Mouse (Mus musculus) Patski (cell line): ENCODE results near the gene Srsf6. TPM values are rescaled to one million over a fixed set of nuclear protein-coding genes. Genes with fewer than 3 reads are reported as not detected.
"Not testable (repeated sequence)": the region's sequence is repeated elsewhere in the genome, so short reads cannot be mapped to it uniquely, and the experiment has no call there.

Source experiments
- ATAC-seq: fragments of 100-300 bp; one replicate; pipeline ENCODE4 v1.8.0; 2021
- CTCF ChIA-PET: fragments of 350-600 bp; sonication (Branson Sonifier 250); formaldehyde crosslinking; loops from one replicate; lab custom pipeline; 2022; ENCODE audit warnings: inconsistent platforms; lab: Charles Lee
- POLR2A ChIA-PET: fragments of 350-600 bp; sonication (Branson Sonifier 250); formaldehyde crosslinking; loops from one replicate; lab custom pipeline; 2022; ENCODE audit warnings: antibody characterized with exemption, inconsistent platforms; lab: Charles Lee
- DNase-seq: peaks from one replicate; pipeline ENCODE4 v3.0.0-alpha.2; 2011; ENCODE audit warnings: low read depth, low spot score
- H3K27me3 ChIP-seq: fragments of 371-371 bp; one replicate; pipeline ENCODE4 v1.5.1; 2021
- CTCF ChIP-seq: fragments of 100-300 bp; IDR thresholded peaks from one replicate; pipeline ENCODE4 v1.5.1; 2021
- in situ Hi-C: fragments of 300-500 bp; cut with MboI; formaldehyde crosslinking; loops from 3 replicates; pipeline ENCODE4 v1.11.1; 2018; ENCODE audit warnings: low pct_unique_long_range_greater_than_20kb, mixed read lengths
- polyA plus RNA-seq: library from polyadenylated mRNA; unstranded; gene quantifications from one replicate; pipeline ENCODE4 v1.2.3, GENCODE M21; 2021

Srsf6 gene
- polyA plus RNA-seq: 200 TPM

DNA sequence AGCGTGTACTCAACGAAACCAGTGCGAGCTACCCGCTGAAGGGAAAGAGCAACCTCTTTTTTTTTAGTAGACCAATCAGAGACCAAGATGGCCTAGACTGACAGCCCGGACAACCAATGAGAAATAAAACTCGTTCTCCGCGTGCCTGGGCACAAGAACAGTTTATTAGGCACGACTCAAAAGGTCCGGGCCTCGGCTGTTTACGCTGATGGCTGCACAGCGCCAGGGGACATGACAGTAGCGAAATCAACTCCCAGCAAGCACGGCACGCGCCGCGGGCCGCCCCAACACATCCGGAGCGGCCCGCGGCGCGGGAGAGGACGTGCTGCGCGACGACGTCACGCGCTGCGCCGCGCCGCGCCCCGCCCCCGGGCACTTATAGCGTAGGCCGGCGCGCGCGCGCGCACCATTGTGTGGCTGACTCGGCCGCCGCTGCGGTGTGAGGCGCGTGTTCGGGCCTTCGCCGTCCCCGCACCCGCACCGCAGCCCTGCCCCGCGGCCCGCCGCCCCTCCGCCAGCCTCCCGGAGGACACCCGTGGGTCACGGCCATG lies at the start of gene Srsf6:
TSS of gene Srsf6 (plus strand) at position 406 of the 551 bp plus-strand sequence.
- ChIA-PET CTCF (interaction anchor here (1.4 to 1.6 kb wide), 2 partner anchors 25 to 28 kb away, joined by 3 to 5 read pairs; no protein-coding TSS in a partner anchor), POLR2A (interaction anchor here (0.8 to 1.7 kb wide), 2 partner anchors 9 to 30 kb away, joined by 3 to 4 read pairs; no protein-coding TSS in a partner anchor)
- TF ChIP-seq CTCF: no peak
- peak; percentile 94 for ATAC-seq
- DNase-seq: peak; percentile 80
- H3K27me3 ChIP-seq: no peaks in the 10 kb centered on the region
- in situ Hi-C loops: no loop called here

DNA sequence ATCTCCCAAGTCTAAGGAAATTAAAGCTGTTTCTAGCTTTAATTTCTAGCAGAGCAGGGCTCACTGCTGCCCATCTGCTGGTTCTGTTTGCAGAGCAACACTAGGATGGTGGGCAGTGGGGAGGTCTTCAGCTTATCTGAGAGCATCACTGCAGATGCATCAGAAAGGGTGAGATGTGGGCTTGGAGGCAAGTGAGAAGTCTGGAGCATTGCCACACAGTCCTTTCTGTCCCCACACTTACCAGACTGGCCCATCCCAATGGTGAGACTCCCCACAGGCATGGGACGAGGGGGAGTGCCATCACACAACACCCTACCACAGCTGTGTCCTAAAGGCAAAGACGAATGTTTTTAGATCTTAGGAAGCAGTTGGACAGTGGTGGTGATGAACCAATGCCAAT lies 47.2 kb upstream of the Srsf6 start:
- H3K27me3 ChIP-seq: peaks cover 8% of the 10 kb centered on the region
- no peak for DNase-seq
- POLR2A ChIA-PET: no interaction called here
- CTCF ChIA-PET: no interaction called here
- no peak for ATAC-seq
- in situ Hi-C loops: no loop called here
- TF ChIP-seq CTCF: no peak

DNA sequence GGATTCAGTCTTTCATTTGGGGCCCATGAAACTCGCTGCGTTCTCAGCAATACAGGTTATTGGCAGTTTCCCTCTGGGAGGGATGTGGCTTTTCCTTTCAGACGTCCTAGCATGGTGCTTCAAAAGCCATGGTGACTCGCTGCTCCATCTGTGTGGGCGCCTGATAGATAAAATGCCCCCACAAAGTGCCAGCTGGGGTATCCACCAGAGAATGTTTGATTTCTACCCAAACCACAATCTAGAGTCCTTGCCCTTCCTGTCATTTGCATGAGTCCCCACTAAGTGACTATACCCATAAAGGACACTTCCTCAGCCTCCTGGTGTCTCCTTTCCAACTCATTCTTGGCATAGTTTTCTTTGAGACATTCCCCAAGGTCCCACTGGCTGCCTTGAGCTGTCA lies 44.2 kb upstream of the Srsf6 start:
- CTCF ChIA-PET: no interaction called here
- peaks cover 8% of the 10 kb centered on the region for H3K27me3 ChIP-seq
- in situ Hi-C loops: no loop called here
- TF ChIP-seq CTCF: no peak
- POLR2A ChIA-PET: no interaction called here
- ATAC-seq: no peak
- DNase-seq: no peak

DNA sequence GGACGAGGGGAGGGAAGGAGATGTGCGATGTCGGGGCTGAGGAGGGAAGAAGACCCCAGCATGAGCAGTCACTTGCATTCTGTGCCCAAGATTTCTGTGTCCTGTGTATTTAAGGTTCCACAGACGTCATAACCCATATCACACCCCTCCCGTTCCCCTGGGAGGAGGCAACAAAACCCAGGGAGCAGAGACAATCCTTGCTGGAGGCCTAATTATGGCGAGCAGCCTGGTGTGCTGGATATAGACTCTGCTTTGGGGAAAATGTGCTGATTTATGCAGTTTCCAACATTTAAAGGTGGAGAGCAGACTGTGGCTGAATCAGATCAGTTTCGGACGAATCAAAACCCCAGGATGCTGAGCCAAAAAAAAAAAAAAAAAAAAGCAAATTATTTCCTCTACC lies 42.7 kb upstream of the Srsf6 start:
- in situ Hi-C loops: no loop called here
- CTCF ChIA-PET: no interaction called here

DNA sequence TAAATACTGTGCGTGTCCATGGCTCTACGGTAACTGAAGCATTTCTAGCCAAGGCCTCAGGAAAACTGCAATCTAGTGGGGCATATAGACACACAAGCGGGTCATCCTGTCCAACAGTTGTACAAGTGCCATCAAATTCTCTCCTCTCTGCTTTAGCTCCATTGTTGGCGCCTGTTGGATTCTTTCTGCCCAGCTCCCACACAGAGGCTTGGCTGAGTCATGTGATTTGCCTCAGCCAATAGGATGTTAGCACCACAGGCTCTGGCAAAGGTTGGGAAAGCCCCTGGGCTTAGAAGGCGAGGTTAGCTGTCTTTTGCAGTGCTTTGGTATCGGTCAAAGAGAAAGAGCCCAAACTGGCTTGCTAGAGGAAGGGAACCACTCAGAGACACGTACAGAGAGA lies 42.1 kb upstream of the Srsf6 start:
- ATAC-seq (no peak), DNase-seq (no peak)
- H3K27me3 ChIP-seq: peaks cover 8% of the 10 kb centered on the region
- POLR2A ChIA-PET: no interaction called here
- in situ Hi-C loops: no loop called here
- CTCF ChIA-PET: no interaction called here
- no peak for TF ChIP-seq CTCF

More for the DNA sequence above, 42.7 kb upstream of the Srsf6 start:
- POLR2A ChIA-PET: no interaction called here
- DNase-seq: no peak
- ATAC-seq: no peak
- peaks cover 8% of the 10 kb centered on the region for H3K27me3 ChIP-seq
- TF ChIP-seq CTCF: no peak

DNA sequence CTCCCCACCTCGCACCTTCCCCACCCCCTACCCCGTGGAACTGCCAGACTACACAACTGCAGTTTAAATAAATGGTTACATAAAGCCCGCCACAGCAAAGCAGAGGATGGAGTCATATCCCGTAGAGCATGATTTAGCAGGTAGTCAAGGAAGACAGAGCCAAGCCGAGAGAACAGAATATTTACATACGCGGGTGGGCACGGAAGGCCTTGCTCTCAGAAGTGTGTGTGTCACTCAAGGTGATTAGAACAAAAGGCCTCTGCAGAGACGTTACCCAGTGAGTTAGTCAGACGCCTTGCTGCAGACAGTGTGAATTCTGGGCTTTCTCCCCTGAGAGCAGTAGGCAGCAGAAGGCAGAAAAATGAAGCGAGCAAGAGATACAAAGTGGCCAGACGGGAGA lies 41.6 kb upstream of the Srsf6 start:
- in situ Hi-C loops: no loop called here
- ChIA-PET POLR2A (no interaction called here), CTCF (no interaction called here)
- no peak for ATAC-seq
- peaks cover 8% of the 10 kb centered on the region for H3K27me3 ChIP-seq
- TF ChIP-seq CTCF: no peak
- DNase-seq: no peak

DNA sequence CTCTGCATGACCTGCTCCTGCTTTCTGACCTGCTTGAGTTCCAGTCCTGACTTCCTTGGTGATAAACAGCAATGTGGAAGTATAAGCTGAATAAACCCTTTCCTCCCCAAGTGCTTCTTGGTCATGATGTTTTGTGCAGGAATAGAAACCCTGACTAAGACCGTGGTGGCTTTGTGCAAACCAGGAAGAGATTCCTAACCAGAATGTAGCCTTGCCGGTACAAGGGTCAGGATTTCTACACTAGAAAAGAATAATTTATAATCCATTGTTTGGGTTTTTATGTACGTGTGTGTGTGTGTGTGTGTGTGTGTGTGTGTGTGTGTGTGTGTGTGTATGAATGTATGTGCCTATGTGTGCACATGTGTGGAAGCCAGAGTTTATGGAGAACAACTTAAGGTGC lies 38.3 kb upstream of the Srsf6 start:
- POLR2A ChIA-PET, ATAC-seq, DNase-seq, in situ Hi-C loops, CTCF ChIA-PET, H3K27me3 ChIP-seq: not testable (repeated sequence)

DNA sequence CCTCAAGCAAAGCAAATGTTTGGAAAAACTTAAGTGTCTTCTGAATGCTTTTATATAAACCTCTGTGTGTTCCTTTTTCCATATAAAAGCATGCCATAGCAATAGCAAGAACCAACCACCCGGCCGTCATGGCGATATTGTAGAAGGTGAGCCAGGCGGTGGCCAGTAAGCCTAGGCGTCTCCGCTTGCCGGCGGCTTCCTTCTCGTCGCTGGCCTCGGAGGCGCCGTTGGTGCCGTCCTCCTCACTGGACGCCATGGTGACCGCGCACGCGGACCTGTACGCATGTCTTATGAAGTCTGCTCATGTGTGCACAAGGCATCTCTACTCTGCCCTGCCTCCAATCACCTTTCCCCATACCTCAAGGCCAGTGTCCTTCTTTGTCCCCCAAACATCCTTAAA lies 32.1 kb upstream of the Srsf6 start:
- ATAC-seq, CTCF ChIA-PET, DNase-seq, in situ Hi-C loops, POLR2A ChIA-PET: not testable (repeated sequence)
- peaks cover 13% of the 10 kb centered on the region for H3K27me3 ChIP-seq

DNA sequence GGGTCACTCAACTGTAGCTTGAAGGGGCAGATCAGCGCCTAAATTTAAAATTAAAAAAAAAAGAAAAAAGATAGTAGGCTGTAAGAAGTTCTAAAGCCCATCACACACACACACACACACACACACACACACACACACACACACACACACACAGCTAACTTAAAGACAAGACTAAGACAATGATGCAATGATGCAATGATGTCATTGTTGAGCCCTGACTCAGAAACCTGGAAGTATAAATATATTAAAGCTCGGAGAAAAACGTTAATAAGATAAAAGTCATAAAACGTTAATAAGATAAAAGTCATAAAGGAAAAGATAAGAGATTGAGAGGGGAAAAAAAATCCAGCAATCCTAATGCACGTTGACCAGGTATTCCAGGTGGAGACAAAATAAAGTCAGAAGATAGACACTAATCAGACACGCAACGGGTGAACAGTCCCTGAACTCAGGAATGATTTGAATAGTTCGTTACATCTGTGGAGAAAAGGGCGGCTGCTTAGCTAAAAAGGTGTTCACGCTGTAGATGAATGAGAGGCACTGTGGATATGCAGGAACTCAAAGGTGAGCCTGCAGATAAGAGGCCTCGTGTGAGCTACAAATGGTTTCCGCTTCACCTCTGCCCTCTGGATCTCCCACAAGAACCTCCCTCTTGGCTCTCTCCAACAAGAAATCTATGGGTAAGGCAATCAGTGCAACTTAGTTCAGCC lies 31.3 kb upstream of the Srsf6 start:
- TF ChIP-seq CTCF: no peak
- DNase-seq: no peak
- POLR2A ChIA-PET: no interaction called here
- peaks cover 21% of the 10 kb centered on the region for H3K27me3 ChIP-seq
- in situ Hi-C loops: no loop called here
- CTCF ChIA-PET: no interaction called here
- ATAC-seq: no peak

DNA sequence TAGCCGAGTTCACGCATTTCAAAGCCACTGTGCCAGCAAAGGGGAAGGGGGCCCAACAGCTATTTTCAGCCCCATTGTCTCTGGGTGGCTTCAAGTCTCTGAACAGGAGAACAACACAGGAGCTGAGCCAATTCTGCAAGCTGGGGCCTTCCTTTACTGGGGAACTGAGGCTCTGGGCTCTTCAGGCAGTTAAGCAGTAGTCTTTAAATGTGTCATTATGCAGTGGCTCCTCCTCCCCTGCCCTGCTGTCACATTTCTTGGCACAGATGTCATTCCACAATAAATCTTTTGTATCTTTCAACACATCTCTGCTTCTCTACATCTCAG lies 30.8 kb upstream of the Srsf6 start:
- TF ChIP-seq CTCF: no peak
- in situ Hi-C loops: no loop called here
- no peak for DNase-seq
- ATAC-seq: no peak
- POLR2A ChIA-PET: no interaction called here
- H3K27me3 ChIP-seq: peaks cover 19% of the 10 kb centered on the region
- CTCF ChIA-PET: no interaction called here

DNA sequence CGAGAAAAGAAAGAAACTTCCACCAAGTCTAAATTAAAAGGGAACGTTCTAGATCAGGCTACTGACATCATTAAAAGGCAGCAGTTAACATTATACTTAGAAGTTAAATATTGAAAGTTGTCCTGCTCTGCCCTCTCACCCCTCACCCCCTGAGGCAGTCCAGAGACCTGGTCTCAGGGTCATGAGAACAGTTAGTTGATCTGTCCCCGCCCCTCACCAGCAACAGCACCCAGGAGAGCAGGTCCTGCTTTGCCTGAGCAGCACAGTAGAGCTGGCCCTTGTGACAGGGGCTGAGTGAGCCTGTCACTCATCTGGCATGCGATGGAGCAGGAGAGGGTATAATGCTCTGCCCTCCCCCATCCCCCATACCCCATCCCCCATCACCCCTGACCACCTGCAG lies 25.4 kb upstream of the Srsf6 start:
- no peak for TF ChIP-seq CTCF
- in situ Hi-C loops: no loop called here

More for the DNA sequence above, 25.4 kb upstream of the Srsf6 start:
- ATAC-seq (no peak), DNase-seq (no peak)
- peaks cover 37% of the 10 kb centered on the region for H3K27me3 ChIP-seq
- CTCF ChIA-PET: interaction anchor here (1.2 kb wide), 1 partner anchor 10 kb away, joined by 5 read pairs; no protein-coding TSS in a partner anchor
- POLR2A ChIA-PET: no interaction called here
